Mouse (Mus musculus) midbrain, embryonic 16.5 days (tissue): ENCODE measurements at regions not wholly inside any gene's neighbourhood (a gene's known extent, or its start where the extent isn't known, plus 50 kb on each side); places are given as distances from the start of the nearest gene placed in this dataset.
"Not testable (repeated sequence)": the region's sequence is repeated elsewhere in the genome, so short reads cannot be mapped to it uniquely, and the experiment has no call there.

Experiments used
- ATAC-seq: fragments of 200-750 bp; cut with Nextera tagmentation; 2 replicates; pipeline ENCODE4 v1.8.0; 2017; ENCODE audit warnings: moderate TSS enrichment
- H3K27ac ChIP-seq: fragments of 300-500 bp; sonication (generic); 2 replicates; pipeline ENCODE4 v1.5.1; 2014; ENCODE audit warnings: mild to moderate bottlenecking, low read length, mixed read lengths
- H3K27me3 ChIP-seq: fragments of 300-500 bp; sonication (generic); 2 replicates; pipeline ENCODE4 v1.6.1; 2014; ENCODE audit warnings: low read depth, low read length, mixed read lengths; ENCODE audit not compliant: control insufficient read depth, insufficient read depth
- H3K36me3 ChIP-seq: fragments of 300-500 bp; sonication (generic); 2 replicates; pipeline ENCODE4 v1.6.1; 2014; ENCODE audit warnings: mild to moderate bottlenecking, low read length, moderate library complexity, mixed read lengths; ENCODE audit not compliant: control insufficient read depth, insufficient read depth
- H3K4me1 ChIP-seq: fragments of 300-500 bp; sonication (generic); 2 replicates; pipeline ENCODE4 v1.6.1; 2014; ENCODE audit warnings: mild to moderate bottlenecking, low read length, mixed read lengths; ENCODE audit not compliant: control insufficient read depth, insufficient read depth
- H3K4me2 ChIP-seq: fragments of 300-500 bp; sonication (generic); 2 replicates; pipeline ENCODE4 v1.6.1; 2014; ENCODE audit warnings: mild to moderate bottlenecking, low read length, mixed read lengths
- H3K4me3 ChIP-seq: fragments of 300-500 bp; sonication (generic); 2 replicates; pipeline ENCODE4 v1.5.1; 2014; ENCODE audit warnings: low read depth, mild to moderate bottlenecking, low read length, moderate library complexity, mixed read lengths
- H3K9ac ChIP-seq: fragments of 300-500 bp; sonication (generic); 2 replicates; pipeline ENCODE4 v1.6.1; 2014; ENCODE audit warnings: low read depth, low read length, mixed read lengths
- H3K9me3 ChIP-seq: fragments of 300-500 bp; sonication (generic); replicated peaks from 2 replicates; pipeline ENCODE4 v1.6.1; 2014; ENCODE audit warnings: mild to moderate bottlenecking, low read length, mixed read lengths; ENCODE audit not compliant: control insufficient read depth, poor library complexity, severe bottlenecking
- WGBS: fragments of 180-500 bp; shearing (Covaris S2); extraction: QIAGEN DNeasy Blood & Tissue Kit; methylation state at CpG from one replicate; pipeline ENCODE4 v1.1.7; 2014; 5-methylcytosine and 5-hydroxymethylcytosine counted together

GRCm38 (mm10) chr3:138642026-138642425, 100.0 kb upstream of the Tspan5 start:
- no peak overlapping the region for H3K4me3 ChIP-seq
- H3K27ac ChIP-seq, result no peak overlapping the region

GRCm38 (mm10) chr3:138643951-138644285, 98.1 kb upstream of the Tspan5 start:
- 0 out of 2 replicates have a peak, but pooled peaks have one; percentile 6 for ATAC-seq
- 0 out of 2 replicates have a peak, but pooled peaks cover 2% of the 10 kb centered on the region for H3K9me3 ChIP-seq
- peaks cover 14% of the 10 kb centered on the region for H3K4me1 ChIP-seq
- H3K4me2 ChIP-seq, result peak overlapping the region; percentile 49
- H3K27ac ChIP-seq, result peak overlapping the region; percentile 65
- WGBS, result 14% methylated on average over 15 of the region's 15 CpGs
- no peaks in the 10 kb centered on the region for H3K36me3 ChIP-seq
- H3K9ac ChIP-seq, result no peak overlapping the region
- H3K4me3 ChIP-seq, result peak overlapping the region; percentile 16; the same call in 1 of the 2 replicates
- H3K27me3 ChIP-seq, result no peaks in the 10 kb centered on the region

More at GRCm38 (mm10) chr3:138642026-138642425, 100.0 kb upstream of the Tspan5 start:
- Histone ChIP-seq H3K9ac (no peak overlapping the region), H3K4me1 (peaks cover 14% of the 10 kb centered on the region), H3K27me3 (no peaks in the 10 kb centered on the region), H3K9me3 (0 out of 2 replicates have a peak, but pooled peaks cover 1% of the 10 kb centered on the region), H3K4me2 (no peak overlapping the region), H3K36me3 (no peaks in the 10 kb centered on the region)
- WGBS, result 97% methylated on average over 1 of the region's 1 CpGs
- ATAC-seq, result no peak

- H3K4me2 ChIP-seq, result peak overlapping the region; percentile 49
- H3K27ac ChIP-seq, result peak overlapping the region; percentile 65
- peak overlapping the region; percentile 16; the same call in 1 of the 2 replicates for H3K4me3 ChIP-seq
- no peaks in the 10 kb centered on the region for H3K36me3 ChIP-seq
- peaks cover 14% of the 10 kb centered on the region for H3K4me1 ChIP-seq
- 0 out of 2 replicates have a peak, but pooled peaks cover 2% of the 10 kb centered on the region for H3K9me3 ChIP-seq
- no peaks in the 10 kb centered on the region for H3K27me3 ChIP-seq
- H3K9ac ChIP-seq, result peak overlapping the region; percentile 27; the same call in 1 of the 2 replicates
- ATAC-seq, result peak; percentile 91
- under 1% methylated on average over 19 of the region's 19 CpGs for WGBS
Measured at GRCm38 (mm10) chr3:138644286-138644951, 97.6 kb upstream of the Tspan5 start.

GRCm38 (mm10) chr3:138645320-138645719, 96.7 kb upstream of the Tspan5 start:
- no peaks in the 10 kb centered on the region for H3K36me3 ChIP-seq
- 0 out of 2 replicates have a peak, but pooled peaks cover 2% of the 10 kb centered on the region for H3K9me3 ChIP-seq
- WGBS, result 7% methylated on average over 3 of the region's 3 CpGs
- H3K27me3 ChIP-seq, result no peaks in the 10 kb centered on the region
- peaks cover 14% of the 10 kb centered on the region for H3K4me1 ChIP-seq
- no peak overlapping the region for H3K9ac ChIP-seq
- peak overlapping the region; percentile 40; the same call in 1 of the 2 replicates for H3K27ac ChIP-seq
- no peak for ATAC-seq
- no peak overlapping the region for H3K4me3 ChIP-seq
- H3K4me2 ChIP-seq, result no peak overlapping the region

GRCm38 (mm10) chr3:138649699-138650098, 92.3 kb upstream of the Tspan5 start:
- Histone ChIP-seq H3K9me3 (0 out of 2 replicates have a peak, but pooled peaks cover 2% of the 10 kb centered on the region), H3K27me3 (no peaks in the 10 kb centered on the region), H3K4me3 (no peak overlapping the region), H3K36me3 (no peaks in the 10 kb centered on the region), H3K9ac (no peak overlapping the region), H3K27ac (no peak overlapping the region), H3K4me1 (peaks cover 6% of the 10 kb centered on the region), H3K4me2 (no peak overlapping the region)
- 92% methylated on average over 6 of the region's 6 CpGs for WGBS
- ATAC-seq, result no peak

- not testable (repeated sequence) for H3K9ac ChIP-seq, ATAC-seq
Measured at GRCm38 (mm10) chr3:138650671-138651070, 91.3 kb upstream of the Tspan5 start.

GRCm38 (mm10) chr3:138651361-138652205, 90.4 kb upstream of the Tspan5 start:
- no peak overlapping the region for H3K9ac ChIP-seq
- 79% methylated on average over 12 of the region's 12 CpGs for WGBS
- H3K27me3 ChIP-seq, result no peaks in the 10 kb centered on the region
- H3K4me3 ChIP-seq, result no peak overlapping the region
- no peak overlapping the region for H3K27ac ChIP-seq
- no peak overlapping the region for H3K4me2 ChIP-seq
- H3K36me3 ChIP-seq, result no peaks in the 10 kb centered on the region
- H3K4me1 ChIP-seq, result no peaks in the 10 kb centered on the region
- no peak for ATAC-seq
- H3K9me3 ChIP-seq, result 0 out of 2 replicates have a peak, but pooled peaks cover 2% of the 10 kb centered on the region

More at GRCm38 (mm10) chr3:138650671-138651070, 91.3 kb upstream of the Tspan5 start:
- not testable (repeated sequence) for H3K4me3 ChIP-seq, H3K27me3 ChIP-seq, H3K27ac ChIP-seq, H3K9me3 ChIP-seq, H3K4me1 ChIP-seq, H3K4me2 ChIP-seq, H3K36me3 ChIP-seq
- 91% methylated on average over 4 of the region's 4 CpGs for WGBS

GRCm38 (mm10) chr3:138652206-138652605, 89.8 kb upstream of the Tspan5 start:
- H3K4me1 ChIP-seq, result no peaks in the 10 kb centered on the region
- H3K9ac ChIP-seq, result no peak overlapping the region
- H3K4me3 ChIP-seq, result no peak overlapping the region
- 93% methylated on average over 2 of the region's 2 CpGs for WGBS
- no peak overlapping the region for H3K4me2 ChIP-seq
- no peaks in the 10 kb centered on the region for H3K9me3 ChIP-seq
- ATAC-seq, result no peak
- no peak overlapping the region for H3K27ac ChIP-seq
- H3K27me3 ChIP-seq, result no peaks in the 10 kb centered on the region
- H3K36me3 ChIP-seq, result no peaks in the 10 kb centered on the region

- Histone ChIP-seq H3K4me1 (no peaks in the 10 kb centered on the region), H3K27me3 (no peaks in the 10 kb centered on the region), H3K9me3 (no peaks in the 10 kb centered on the region), H3K4me2 (no peak overlapping the region), H3K36me3 (no peaks in the 10 kb centered on the region), H3K4me3 (no peak overlapping the region), H3K27ac (no peak overlapping the region), H3K9ac (no peak overlapping the region)
- ATAC-seq, result no peak
- 83% methylated on average over 4 of the region's 4 CpGs for WGBS
Measured at GRCm38 (mm10) chr3:138652685-138653084, 89.3 kb upstream of the Tspan5 start.
